Mouse (Mus musculus): Measurements from ENCODE around the gene Actl6b. TPM values are rescaled to one million over a fixed set of nuclear protein-coding genes. Genes with fewer than 3 reads are reported as not detected.
A peak's percentile ranks its signal among the peaks of the same experiment; 100 is the strongest.

The Actl6b gene
- polyA plus RNA-seq, 1 experiment from 2014 or later, result not detected

GRCm38 (mm10) chr5:137530588-137531413 lies 22.5 kb upstream of the Actl6b start:
- H3K27ac ChIP-seq, result peak overlapping the region; percentile 95
- H3K9me3 ChIP-seq (replicated peaks; ENCODE audit: low read length), result no peaks in the 10 kb centered on the region
- WGBS, result 0% methylated on average over 41 of the region's 46 CpGs
- peak; percentile 85 for DNase-seq (ENCODE audit: low spot score)
- H3K9ac ChIP-seq (ENCODE audit: low read depth, low read length), result peak overlapping the region; percentile 82
- peaks cover 27% of the 10 kb centered on the region for H3K36me3 ChIP-seq (ENCODE audit: insufficient read depth, low read length)
- peaks cover 7% of the 10 kb centered on the region; the same call in 1 of the 2 replicates for H3K4me1 ChIP-seq (replicated peaks; ENCODE audit: insufficient read depth, low read length)
- no peaks in the 10 kb centered on the region for H3K27me3 ChIP-seq (ENCODE audit: insufficient read depth, low read length)
- peak; percentile 15 for ATAC-seq (replicated peaks; ENCODE audit: low FRiP score, low read depth)
- TF ChIP-seq CTCF (IDR thresholded peaks at IDR 0.05; ENCODE audit: low read depth), result no peak
- peak overlapping the region; percentile 74 for H3K4me3 ChIP-seq (replicated peaks; ENCODE audit: low read depth, low read length)
- peak overlapping the region; percentile 98 for H3K4me2 ChIP-seq (ENCODE audit: low read length)

GRCm38 (mm10) chr5:137531414-137532130 lies 21.7 kb upstream of the Actl6b start:
- ATAC-seq (replicated peaks; ENCODE audit: low FRiP score, low read depth) (no peak), DNase-seq (ENCODE audit: low spot score) (peak; percentile 39)
- Histone ChIP-seq H3K9ac (ENCODE audit: low read depth, low read length) (peak overlapping the region; percentile 82), H3K4me3 (replicated peaks; ENCODE audit: low read depth, low read length) (peak overlapping the region; percentile 74), H3K9me3 (replicated peaks; ENCODE audit: low read length) (no peaks in the 10 kb centered on the region), H3K27me3 (ENCODE audit: insufficient read depth, low read length) (no peaks in the 10 kb centered on the region), H3K27ac (peak overlapping the region; percentile 95), H3K4me2 (ENCODE audit: low read length) (peak overlapping the region; percentile 98), H3K4me1 (replicated peaks; ENCODE audit: insufficient read depth, low read length) (peaks cover 7% of the 10 kb centered on the region; the same call in 1 of the 2 replicates), H3K36me3 (ENCODE audit: insufficient read depth, low read length) (peaks cover 27% of the 10 kb centered on the region)
- TF ChIP-seq CTCF (IDR thresholded peaks at IDR 0.05; ENCODE audit: low read depth), result no peak
- whole genome bisulfite sequencing, result under 1% methylated on average over 51 of the region's 51 CpGs

GRCm38 (mm10) chr5:137532131-137532807 lies 21.0 kb upstream of the Actl6b start:
- ATAC-seq (replicated peaks; ENCODE audit: low FRiP score, low read depth), result no peak
- peak overlapping the region; percentile 95 for H3K27ac ChIP-seq
- H3K9ac ChIP-seq (ENCODE audit: low read depth, low read length), result peak overlapping the region; percentile 82
- peak; percentile 46 for DNase-seq (ENCODE audit: low spot score)
- peaks cover 25% of the 10 kb centered on the region for H3K36me3 ChIP-seq (ENCODE audit: insufficient read depth, low read length)
- no peaks in the 10 kb centered on the region for H3K27me3 ChIP-seq (ENCODE audit: insufficient read depth, low read length)
- H3K4me1 ChIP-seq (replicated peaks; ENCODE audit: insufficient read depth, low read length), result peaks cover 7% of the 10 kb centered on the region; the same call in 1 of the 2 replicates
- H3K4me2 ChIP-seq (ENCODE audit: low read length), result peak overlapping the region; percentile 98
- under 1% methylated on average over 19 of the region's 19 CpGs for WGBS
- no peak for TF ChIP-seq CTCF (IDR thresholded peaks at IDR 0.05; ENCODE audit: low read depth)
- no peaks in the 10 kb centered on the region for H3K9me3 ChIP-seq (replicated peaks; ENCODE audit: low read length)
- peak overlapping the region; percentile 74 for H3K4me3 ChIP-seq (replicated peaks; ENCODE audit: low read depth, low read length)

- Histone ChIP-seq H3K27ac (peak overlapping the region; percentile 95), H3K9ac (ENCODE audit: low read depth, low read length) (peak overlapping the region; percentile 82), H3K9me3 (replicated peaks; ENCODE audit: low read length) (no peaks in the 10 kb centered on the region), H3K4me2 (ENCODE audit: low read length) (peak overlapping the region; percentile 98), H3K36me3 (ENCODE audit: insufficient read depth, low read length) (peaks cover 20% of the 10 kb centered on the region), H3K4me3 (replicated peaks; ENCODE audit: low read depth, low read length) (peak overlapping the region; percentile 74), H3K27me3 (ENCODE audit: insufficient read depth, low read length) (no peaks in the 10 kb centered on the region), H3K4me1 (replicated peaks; ENCODE audit: insufficient read depth, low read length) (peaks cover 7% of the 10 kb centered on the region; the same call in 1 of the 2 replicates)
- TF ChIP-seq CTCF (IDR thresholded peaks at IDR 0.05; ENCODE audit: low read depth), result no peak
- 0% methylated on average over 12 of the region's 12 CpGs for WGBS
- ATAC-seq (replicated peaks; ENCODE audit: low FRiP score, low read depth), result no peak; the same call in none of the 2 replicates
- DNase-seq (ENCODE audit: low spot score), result no peak
Measured at GRCm38 (mm10) chr5:137532808-137533116, 20.6 kb upstream of the Actl6b start.

GRCm38 (mm10) chr5:137533117-137533827 lies 20.0 kb upstream of the Actl6b start, which contains the start of the genes Epo and Gnb2:
TSS of gene Epo (minus strand) at chr5:137533242.
TSS of gene Gnb2 (minus strand) at chr5:137533510.
- Histone ChIP-seq H3K27ac (peak within 1 kb of the TSS; percentile 95), H3K4me3 (replicated peaks; ENCODE audit: low read depth, low read length) (peak within 1 kb of the TSS; percentile 74), H3K9me3 (replicated peaks; ENCODE audit: low read length) (no peaks in the 10 kb centered on the region), H3K9ac (ENCODE audit: low read depth, low read length) (peak within 1 kb of the TSS; percentile 82), H3K4me2 (ENCODE audit: low read length) (peak within 1 kb of the TSS; percentile 98), H3K27me3 (ENCODE audit: insufficient read depth, low read length) (no peaks in the 10 kb centered on the region), H3K36me3 (ENCODE audit: insufficient read depth, low read length) (peaks cover 15% of the 10 kb centered on the region), H3K4me1 (replicated peaks; ENCODE audit: insufficient read depth, low read length) (peaks cover 7% of the 10 kb centered on the region; the same call in 1 of the 2 replicates)
- WGBS, result under 1% methylated on average over 37 of the region's 40 CpGs
- DNase-seq (ENCODE audit: low spot score) (peak; percentile 97), ATAC-seq (replicated peaks; ENCODE audit: low FRiP score, low read depth) (peak; percentile 81)
- peak; percentile 30; the same call in 1 of the 2 replicates for TF ChIP-seq CTCF (IDR thresholded peaks at IDR 0.05; ENCODE audit: low read depth)
